Comparison of ENCODE assay signal across 12 mouse cellular contexts in genomic region chr10:107361546-107361945, GRCm38 (mm10).
DNase-seq lines count a peak whose midpoint lies in the region; ATAC-seq and TF ChIP-seq lines count a peak whose summit lies in the region.
"Had no signal": no experiment of that assay in that cellular context is flagged by ENCODE, and none has a peak within 500 bp of the region (broad histone marks: within the 10 kb centered on the region; RNA-seq: fewer than 3 reads in every experiment).

No protein-coding gene starts in this region.

- H3K27ac ChIP-seq in kidney, embryonic 14.5 days (ENCODE audit: low read depth, low read length), result no peak overlapping the region
- peak overlapping the region; percentile 38; the same call in 1 of the 2 replicates for H3K27ac ChIP-seq in gastrocnemius, adult 2 months
- no peak overlapping the region for H3K27ac ChIP-seq in kidney, postnatal 0 days
- H3K27ac ChIP-seq in forebrain, postnatal 0 days (ENCODE audit: low read depth, low read length), result no peak overlapping the region
- H3K27ac ChIP-seq: liver, embryonic 12.5 days had no signal

- H3K9me3 ChIP-seq in kidney, embryonic 14.5 days (ENCODE audit: control insufficient read depth, low read length), result no peaks in the 10 kb centered on the region
- H3K9me3 ChIP-seq in kidney, postnatal 0 days (replicated peaks; ENCODE audit: low read length), result no peaks in the 10 kb centered on the region
- H3K9me3 ChIP-seq in forebrain, postnatal 0 days (ENCODE audit: low read length), result no peaks in the 10 kb centered on the region
- H3K9me3 ChIP-seq: liver, embryonic 12.5 days had no signal

- 71% methylated on average over 4 of the region's 4 CpGs for WGBS in kidney, embryonic 14.5 days
- WGBS in kidney, postnatal 0 days, result 51% methylated on average over 4 of the region's 4 CpGs
- WGBS in forebrain, postnatal 0 days, result 48% methylated on average over 4 of the region's 4 CpGs

- H3K4me1 ChIP-seq in kidney, embryonic 14.5 days (ENCODE audit: control insufficient read depth, insufficient read depth, low read length), result no peaks in the 10 kb centered on the region
- H3K4me1 ChIP-seq in kidney, postnatal 0 days (replicated peaks; ENCODE audit: insufficient read depth, low read length), result no peaks in the 10 kb centered on the region
- no peaks in the 10 kb centered on the region for H3K4me1 ChIP-seq in forebrain, postnatal 0 days (ENCODE audit: insufficient read depth)
- H3K4me1 ChIP-seq: liver, embryonic 12.5 days had no signal

- no peak overlapping the region for H3K4me2 ChIP-seq in kidney, embryonic 14.5 days (replicated peaks; ENCODE audit: low read depth, low read length)
- no peak overlapping the region for H3K4me2 ChIP-seq in kidney, postnatal 0 days (ENCODE audit: low read length)
- no peak overlapping the region for H3K4me2 ChIP-seq in forebrain, postnatal 0 days (ENCODE audit: low read depth)
- H3K4me2 ChIP-seq: liver, embryonic 12.5 days; midbrain, embryonic 11.5 days had no signal

- H3K4me3 ChIP-seq in kidney, embryonic 14.5 days (ENCODE audit: low read length), result no peak overlapping the region
- no peak overlapping the region for H3K4me3 ChIP-seq in gastrocnemius, adult 2 months
- no peak overlapping the region for H3K4me3 ChIP-seq in kidney, postnatal 0 days (replicated peaks; ENCODE audit: low read depth, low read length)
- no peak overlapping the region for H3K4me3 ChIP-seq in forebrain, postnatal 0 days (ENCODE audit: low read depth, low read length)
- H3K4me3 ChIP-seq: liver, embryonic 12.5 days had no signal

- H3K9ac ChIP-seq in kidney, embryonic 14.5 days (ENCODE audit: low read depth, low read length), result no peak overlapping the region
- no peak overlapping the region for H3K9ac ChIP-seq in kidney, postnatal 0 days (ENCODE audit: low read depth, low read length)
- no peak overlapping the region for H3K9ac ChIP-seq in forebrain, postnatal 0 days
- H3K9ac ChIP-seq: liver, embryonic 12.5 days had no signal

- no peaks in the 10 kb centered on the region for H3K36me3 ChIP-seq in kidney, embryonic 14.5 days (ENCODE audit: control insufficient read depth, insufficient read depth, low read length)
- no peaks in the 10 kb centered on the region for H3K36me3 ChIP-seq in kidney, postnatal 0 days (ENCODE audit: insufficient read depth, low read length)
- H3K36me3 ChIP-seq in forebrain, postnatal 0 days (ENCODE audit: insufficient read depth), result no peaks in the 10 kb centered on the region
- H3K36me3 ChIP-seq: liver, embryonic 12.5 days had no signal

- DNase-seq in kidney, adult 11 months, result peak; percentile 14
- DNase-seq in gastrocnemius, adult 2 months, result peak; percentile 51
- DNase-seq in kidney, postnatal 0 days (ENCODE audit: low spot score), result peak; percentile 35
- no peak for DNase-seq in ovary, postnatal 36 days (ENCODE audit: low spot score)
- DNase-seq in forebrain, postnatal 0 days, result no peak
- DNase-seq in liver, result no peak

- intact Hi-C loops in gastrocnemius, adult 2 months (cut with DNase I), result no loop called here

- no peaks in the 10 kb centered on the region for H3K27me3 ChIP-seq in kidney, embryonic 14.5 days (ENCODE audit: control insufficient read depth, insufficient read depth, low read length)
- no peaks in the 10 kb centered on the region for H3K27me3 ChIP-seq in kidney, postnatal 0 days (ENCODE audit: insufficient read depth, low read length)
- no peaks in the 10 kb centered on the region for H3K27me3 ChIP-seq in forebrain, postnatal 0 days (ENCODE audit: insufficient read depth, low read length)
- H3K27me3 ChIP-seq: liver, embryonic 12.5 days had no signal

- no peak for TF ChIP-seq CTCF in gastrocnemius, adult 2 months (IDR thresholded peaks at IDR 0.05)
- TF ChIP-seq CTCF in kidney, postnatal 0 days (IDR thresholded peaks at IDR 0.05; ENCODE audit: low read depth), result no peak
- no peak for TF ChIP-seq CTCF in forebrain, postnatal 0 days (IDR thresholded peaks at IDR 0.05; ENCODE audit: low read depth)

- ATAC-seq in kidney, embryonic 14.5 days (ENCODE audit: low FRiP score, low TSS enrichment), result no peak
- ATAC-seq in cerebellum, adult (ENCODE audit: insufficient number of reproducible peaks, low FRiP score, low TSS enrichment), result peak; percentile 91
- ATAC-seq in kidney, postnatal 0 days (replicated peaks; ENCODE audit: low FRiP score, low read depth), result no peak
- ATAC-seq in forebrain, postnatal 0 days, result no peak
- ATAC-seq: CD4-positive, CD25-positive, alpha-beta regulatory T cell, adult 4 months; intestine, postnatal 0 days; liver, embryonic 12.5 days had no signal

Comparison
In these comparisons a context has a peak if more than half of its experiments do, and no peak if none do; other contexts are left out.
1. DNase-seq: peak in kidney, adult 11 months (single experiment), gastrocnemius, adult 2 months (single experiment) and kidney, postnatal 0 days (single experiment); none in ovary, postnatal 36 days (single experiment), forebrain, postnatal 0 days (single experiment) and liver (single experiment).